Mouse (Mus musculus): ENCODE data around the gene Rxra. TPM values are rescaled to one million over a fixed set of nuclear protein-coding genes. Genes with fewer than 3 reads are reported as not detected.

The Rxra gene
- total and polyA plus RNA-seq, 3 experiments, result 0.05 TPM; not detected in 2

- H3K4me3 ChIP-seq (ENCODE audit: low read depth, low read length), result no peak overlapping the region
- DNase-seq (ENCODE audit: low spot score) (no peak), ATAC-seq (ENCODE audit: extremely low read depth, insufficient number of reproducible peaks, low FRiP score, poor library complexity, severe bottlenecking) (no peak)
- H3K4me1 ChIP-seq (ENCODE audit: insufficient read depth, low read depth, low read length), result no peaks in the 10 kb centered on the region
- H3K36me3 ChIP-seq (replicated peaks), result no peaks in the 10 kb centered on the region
- TF ChIP-seq CTCF (IDR thresholded peaks at IDR 0.05; ENCODE audit: low read depth, low read length) (no peak), GATA2 (IDR thresholded peaks at IDR 0.05; ENCODE audit: borderline replicate concordance, low read depth, low read length) (no peak), GATA1 (IDR thresholded peaks at IDR 0.05; ENCODE audit: borderline replicate concordance, low read length) (no peak), TAL1 (conservative IDR thresholded peaks at IDR 0.05; ENCODE audit: low read depth, low read length) (no peak), POLR2AphosphoS5 (IDR thresholded peaks at IDR 0.05; ENCODE audit: insufficient replicate concordance, low read depth, low read length) (no peak)
- H3K9me3 ChIP-seq (replicated peaks), result no peaks in the 10 kb centered on the region
- H3K27me3 ChIP-seq (ENCODE audit: insufficient read depth, low read length), result peaks cover 45% of the 10 kb centered on the region
These were observed 9.5 kb upstream of the Rxra start for GRCm38 (mm10) chr2:27666719-27667118.

- DNase-seq (ENCODE audit: low spot score) (no peak), ATAC-seq (ENCODE audit: extremely low read depth, insufficient number of reproducible peaks, low FRiP score, poor library complexity, severe bottlenecking) (no peak)
- H3K36me3 ChIP-seq (replicated peaks), result no peaks in the 10 kb centered on the region
- H3K27me3 ChIP-seq (ENCODE audit: insufficient read depth, low read length), result peaks cover 53% of the 10 kb centered on the region
- no peak overlapping the region for H3K4me3 ChIP-seq (ENCODE audit: low read depth, low read length)
- TF ChIP-seq POLR2AphosphoS5 (IDR thresholded peaks at IDR 0.05; ENCODE audit: insufficient replicate concordance, low read depth, low read length) (no peak), TAL1 (conservative IDR thresholded peaks at IDR 0.05; ENCODE audit: low read depth, low read length) (no peak), GATA2 (IDR thresholded peaks at IDR 0.05; ENCODE audit: borderline replicate concordance, low read depth, low read length) (no peak), CTCF (IDR thresholded peaks at IDR 0.05; ENCODE audit: low read depth, low read length) (no peak), GATA1 (IDR thresholded peaks at IDR 0.05; ENCODE audit: borderline replicate concordance, low read length) (no peak)
- H3K4me1 ChIP-seq (ENCODE audit: insufficient read depth, low read depth, low read length), result no peaks in the 10 kb centered on the region
- H3K9me3 ChIP-seq (replicated peaks), result no peaks in the 10 kb centered on the region
These were observed 8.6 kb upstream of the Rxra start for GRCm38 (mm10) chr2:27667677-27668076.

GRCm38 (mm10) chr2:27670746-27671145 is 5.5 kb upstream of the Rxra start:
- ATAC-seq (ENCODE audit: extremely low read depth, insufficient number of reproducible peaks, low FRiP score, poor library complexity, severe bottlenecking) (no peak), DNase-seq (ENCODE audit: low spot score) (no peak)
- peaks cover 71% of the 10 kb centered on the region for H3K27me3 ChIP-seq (ENCODE audit: insufficient read depth, low read length)
- no peaks in the 10 kb centered on the region for H3K9me3 ChIP-seq (replicated peaks)
- no peak overlapping the region for H3K4me3 ChIP-seq (ENCODE audit: low read depth, low read length)
- no peak for TF ChIP-seq CTCF (IDR thresholded peaks at IDR 0.05; ENCODE audit: low read depth, low read length)
- no peak for TF ChIP-seq TAL1 (conservative IDR thresholded peaks at IDR 0.05; ENCODE audit: low read depth, low read length)
- TF ChIP-seq POLR2AphosphoS5 (IDR thresholded peaks at IDR 0.05; ENCODE audit: insufficient replicate concordance, low read depth, low read length), result no peak
- TF ChIP-seq GATA1 (IDR thresholded peaks at IDR 0.05; ENCODE audit: borderline replicate concordance, low read length), result no peak
- no peak for TF ChIP-seq GATA2 (IDR thresholded peaks at IDR 0.05; ENCODE audit: borderline replicate concordance, low read depth, low read length)
- no peaks in the 10 kb centered on the region for H3K4me1 ChIP-seq (ENCODE audit: insufficient read depth, low read depth, low read length)
- no peaks in the 10 kb centered on the region for H3K36me3 ChIP-seq (replicated peaks)

GRCm38 (mm10) chr2:27671633-27672091 is 4.6 kb upstream of the Rxra start:
- no peak for TF ChIP-seq CTCF (IDR thresholded peaks at IDR 0.05; ENCODE audit: low read depth, low read length)
- no peak for TF ChIP-seq GATA2 (IDR thresholded peaks at IDR 0.05; ENCODE audit: borderline replicate concordance, low read depth, low read length)
- TF ChIP-seq POLR2AphosphoS5 (IDR thresholded peaks at IDR 0.05; ENCODE audit: insufficient replicate concordance, low read depth, low read length), result no peak
- TF ChIP-seq TAL1 (conservative IDR thresholded peaks at IDR 0.05; ENCODE audit: low read depth, low read length), result no peak
- no peaks in the 10 kb centered on the region for H3K4me1 ChIP-seq (ENCODE audit: insufficient read depth, low read depth, low read length)
- H3K9me3 ChIP-seq (replicated peaks), result no peaks in the 10 kb centered on the region; the same call in 1 of the 2 replicates
- no peak overlapping the region for H3K4me3 ChIP-seq (ENCODE audit: low read depth, low read length)
- peaks cover 76% of the 10 kb centered on the region for H3K27me3 ChIP-seq (ENCODE audit: insufficient read depth, low read length)
- H3K36me3 ChIP-seq (replicated peaks), result no peaks in the 10 kb centered on the region
- ATAC-seq (ENCODE audit: extremely low read depth, insufficient number of reproducible peaks, low FRiP score, poor library complexity, severe bottlenecking), result no peak
- DNase-seq (ENCODE audit: low spot score), result no peak

GRCm38 (mm10) chr2:27676478-27677325 is 462 bp downstream of the Rxra start:
- H3K4me3 ChIP-seq (ENCODE audit: low read depth, low read length), result no peak overlapping the region
- H3K9me3 ChIP-seq (replicated peaks), result peaks cover 4% of the 10 kb centered on the region
- no peaks in the 10 kb centered on the region for H3K4me1 ChIP-seq (ENCODE audit: insufficient read depth, low read depth, low read length)
- DNase-seq (ENCODE audit: low spot score) (no peak), ATAC-seq (ENCODE audit: extremely low read depth, insufficient number of reproducible peaks, low FRiP score, poor library complexity, severe bottlenecking) (no peak)
- no peak for TF ChIP-seq GATA2 (IDR thresholded peaks at IDR 0.05; ENCODE audit: borderline replicate concordance, low read depth, low read length)
- TF ChIP-seq POLR2AphosphoS5 (IDR thresholded peaks at IDR 0.05; ENCODE audit: insufficient replicate concordance, low read depth, low read length), result no peak
- no peak for TF ChIP-seq GATA1 (IDR thresholded peaks at IDR 0.05; ENCODE audit: borderline replicate concordance, low read length)
- TF ChIP-seq CTCF (IDR thresholded peaks at IDR 0.05; ENCODE audit: low read depth, low read length), result no peak
- TF ChIP-seq TAL1 (conservative IDR thresholded peaks at IDR 0.05; ENCODE audit: low read depth, low read length), result no peak
- peaks cover 88% of the 10 kb centered on the region for H3K27me3 ChIP-seq (ENCODE audit: insufficient read depth, low read length)
- H3K36me3 ChIP-seq (replicated peaks), result no peaks in the 10 kb centered on the region
